Mouse (Mus musculus) adrenal gland, adult 18-20 months (tissue): ENCODE results near the gene Ssbp3. TPM values are rescaled to one million over a fixed set of nuclear protein-coding genes. Genes with fewer than 3 reads are reported as not detected.

ENCODE experiments used
- DNase-seq, 2 experiments: peaks; one replicate each; pipeline ENCODE4 v3.0.0; 2021 to 2022; ENCODE audit warnings: low spot score in 2 of 2
- total RNA-seq, 2 experiments: library from RNA; stranded (reverse); gene quantifications; 1 replicate in 1 of 2; 2 replicates in 1 of 2; pipeline ENCODE4 v1.2.3; 2021

Gene Ssbp3
- total RNA-seq, 2 experiments from 2014 or later: 70.5 to 75.9 TPM

- no peak for DNase-seq
These were observed 126.5 kb downstream of the Ssbp3 start for GRCm38 (mm10) chr4:107036985-107037384.

GRCm38 (mm10) chr4:107038303-107038702 is 127.8 kb downstream of the Ssbp3 start:
- no peak for DNase-seq

- no peak for DNase-seq
These were observed 128.8 kb downstream of the Ssbp3 start for GRCm38 (mm10) chr4:107039270-107039669.

GRCm38 (mm10) chr4:107042304-107042703 is 131.8 kb downstream of the Ssbp3 start:
- no peak for DNase-seq

- DNase-seq: no peak
These were observed 134.7 kb downstream of the Ssbp3 start for GRCm38 (mm10) chr4:107045188-107045587.

- DNase-seq: no peak
These were observed 137.3 kb downstream of the Ssbp3 start for GRCm38 (mm10) chr4:107047806-107048205.

GRCm38 (mm10) chr4:107048568-107049162 is 138.2 kb downstream of the Ssbp3 start:
- DNase-seq: peak in 1 of 2 experiments; percentile 37

GRCm38 (mm10) chr4:107051889-107052288 is 141.4 kb downstream of the Ssbp3 start:
- no peak for DNase-seq

- no peak for DNase-seq
These were observed 142.6 kb downstream of the Ssbp3 start for GRCm38 (mm10) chr4:107052962-107053553.

- no peak for DNase-seq
These were observed 145.6 kb downstream of the Ssbp3 start for GRCm38 (mm10) chr4:107056088-107056487.

GRCm38 (mm10) chr4:107058346-107058745 is 147.8 kb downstream of the Ssbp3 start:
- no peak for DNase-seq

GRCm38 (mm10) chr4:107058781-107059180 is 148.3 kb downstream of the Ssbp3 start:
- DNase-seq: no peak

GRCm38 (mm10) chr4:107061560-107061959 is 151.1 kb downstream of the Ssbp3 start:
- no peak for DNase-seq

- DNase-seq: no peak
These were observed 152.7 kb downstream of the Ssbp3 start for GRCm38 (mm10) chr4:107063214-107063613.

GRCm38 (mm10) chr4:107064394-107065098 is 154.0 kb downstream of the Ssbp3 start:
- no peak for DNase-seq

- peak; percentile 92 to 95 for DNase-seq
These were observed 156.0 kb downstream of the Ssbp3 start, which contains the start of the genes Mrpl37 and Cyb5rl for GRCm38 (mm10) chr4:107066252-107067124. Mrpl37 (minus strand) TSS chr4:107066868. Cyb5rl (plus strand) TSS chr4:107066988.

- DNase-seq: peak in 1 of 2 experiments; percentile 47
These were observed 156.8 kb downstream of the Ssbp3 start for GRCm38 (mm10) chr4:107067151-107067840.

GRCm38 (mm10) chr4:107072343-107072742 is 161.8 kb downstream of the Ssbp3 start:
- DNase-seq: no peak

- DNase-seq: no peak
These were observed 165.0 kb downstream of the Ssbp3 start for GRCm38 (mm10) chr4:107075456-107075855.

GRCm38 (mm10) chr4:107078894-107079293 is 168.4 kb downstream of the Ssbp3 start:
- DNase-seq: no peak

GRCm38 (mm10) chr4:107079716-107080115 is 169.2 kb downstream of the Ssbp3 start:
- no peak for DNase-seq
